Mouse (Mus musculus): ENCODE data around the gene Pgf.

The Pgf gene

GRCm38 (mm10) chr12:85177740-85178239, at the start of gene Pgf:
Gene Pgf, minus strand, starts transcription at chr12:85177790.
- DNase-seq = no peak

- DNase-seq = no peak
These were observed 49.6 kb upstream of the Pgf start for GRCm38 (mm10) chr12:85227227-85227626.

- DNase-seq = peak; percentile 46 to 57
These were observed 42.3 kb upstream of the Pgf start for GRCm38 (mm10) chr12:85219905-85220290.

- peak; percentile 91 to 94 for DNase-seq
These were observed 41.8 kb upstream of the Pgf start, which contains the start of gene Eif2b2 for GRCm38 (mm10) chr12:85219236-85219904. Gene Eif2b2, plus strand, starts transcription at chr12:85219481.

- DNase-seq = no peak
These were observed 40.2 kb upstream of the Pgf start for GRCm38 (mm10) chr12:85217733-85218310.

GRCm38 (mm10) chr12:85215031-85215430, 37.4 kb upstream of the Pgf start:
- no peak for DNase-seq

- no peak for DNase-seq
These were observed 31.2 kb upstream of the Pgf start for GRCm38 (mm10) chr12:85208687-85209199.

- no peak for DNase-seq
These were observed 27.8 kb upstream of the Pgf start for GRCm38 (mm10) chr12:85205425-85205824.

DNA sequence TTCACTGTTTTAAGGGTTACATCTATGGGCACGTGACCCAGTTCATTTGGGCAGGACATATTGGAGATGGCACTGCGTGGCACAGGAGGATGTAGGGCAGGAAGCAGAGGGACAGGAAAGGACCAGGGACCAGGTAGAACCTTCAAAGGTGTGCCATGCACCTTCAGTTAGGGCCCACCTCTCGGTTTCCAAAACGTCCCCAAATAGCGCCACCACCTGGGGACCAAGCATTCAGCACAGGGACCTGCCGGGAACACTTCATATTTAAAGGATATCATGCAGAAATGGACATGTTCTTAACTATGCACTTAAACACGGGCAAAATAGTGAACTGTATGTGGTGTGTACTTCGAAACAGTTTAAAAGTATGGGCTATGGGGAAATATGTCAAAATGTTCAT, 26.5 kb upstream of the Pgf start:
- no peak for DNase-seq

DNA sequence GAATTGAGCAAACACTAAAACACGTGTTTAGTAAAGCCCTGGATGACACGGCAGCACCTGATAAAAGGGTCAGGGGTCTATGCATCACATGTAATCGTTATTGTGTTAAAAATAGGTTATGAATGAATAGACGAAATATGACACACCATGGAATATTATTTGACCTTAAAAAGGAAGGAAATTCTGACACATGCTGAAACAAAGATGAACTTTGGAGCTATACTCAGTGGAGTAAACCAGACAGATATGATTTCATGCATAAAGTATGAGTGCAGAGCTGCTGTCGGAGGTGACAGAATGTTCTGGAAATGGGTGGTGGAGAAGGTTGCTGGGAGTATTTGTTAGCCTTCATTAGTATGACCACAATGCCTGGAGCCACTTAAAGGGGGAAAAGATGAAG, 26.1 kb upstream of the Pgf start:
- no peak for DNase-seq

DNA sequence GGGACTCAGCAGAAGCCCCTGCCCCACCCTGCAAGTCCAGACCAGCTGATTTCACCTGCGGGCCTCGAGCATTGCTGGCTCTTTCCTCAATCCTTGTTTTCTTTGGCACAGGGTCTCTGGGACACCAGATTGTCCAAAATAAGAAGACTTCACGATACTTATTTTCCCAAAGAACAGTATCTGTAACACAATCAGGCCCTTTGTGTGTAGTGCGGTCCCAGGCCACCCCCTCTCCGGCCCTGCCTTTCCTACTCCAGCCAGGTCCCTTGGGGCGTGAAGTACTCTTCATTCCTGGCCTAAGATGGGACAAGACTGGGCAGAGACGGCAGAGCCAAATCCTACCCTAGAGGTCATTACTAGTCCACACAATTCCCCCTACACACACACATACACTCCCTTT, 24.6 kb upstream of the Pgf start:
- DNase-seq = no peak

GRCm38 (mm10) chr12:85201830-85202147, 24.2 kb upstream of the Pgf start:
- DNase-seq = no peak

DNA sequence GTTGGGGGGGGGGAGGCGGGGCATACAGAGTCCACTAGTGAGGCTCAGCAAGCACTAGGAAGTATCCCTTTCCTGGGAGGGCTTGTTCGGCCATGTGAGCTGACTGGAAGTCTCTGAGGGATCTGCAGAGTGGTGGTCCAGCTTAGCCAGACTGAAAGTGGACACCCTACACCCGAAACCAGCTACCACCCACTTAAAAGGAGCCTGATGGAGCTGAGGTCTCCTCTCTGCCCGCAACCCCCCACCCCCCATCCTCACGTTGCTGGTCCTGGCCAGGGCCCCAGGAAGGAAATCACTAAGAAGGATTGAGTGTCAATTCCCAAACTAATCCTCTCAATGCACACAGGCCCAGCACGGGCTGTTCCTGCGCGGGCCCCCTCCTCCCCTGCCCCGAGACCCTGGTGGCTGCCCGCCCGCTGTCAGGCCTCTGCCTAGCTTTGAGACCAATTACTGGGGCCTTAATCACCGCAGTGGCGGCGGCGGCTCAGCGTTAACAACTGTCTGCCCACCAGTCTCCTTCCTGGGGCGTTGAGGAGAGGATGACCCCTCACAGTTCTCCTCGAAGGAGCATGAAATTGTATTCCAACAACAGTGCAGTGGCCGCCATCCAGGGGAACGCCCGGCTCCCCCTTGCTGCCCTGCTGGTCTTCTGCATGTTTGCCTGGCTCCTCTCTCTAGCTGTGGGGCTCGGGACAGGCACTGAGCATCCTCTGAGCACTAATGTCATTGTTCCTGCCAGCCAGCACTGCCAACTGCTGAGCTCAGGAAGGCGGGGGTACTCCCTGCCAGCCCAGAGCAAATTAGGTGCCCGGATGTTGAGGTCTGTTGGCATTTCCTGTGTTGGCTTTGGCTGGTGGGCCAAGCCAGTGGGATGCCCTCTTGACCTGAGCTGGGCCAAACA, 23.6 kb upstream of the Pgf start:
- DNase-seq = no peak

DNA sequence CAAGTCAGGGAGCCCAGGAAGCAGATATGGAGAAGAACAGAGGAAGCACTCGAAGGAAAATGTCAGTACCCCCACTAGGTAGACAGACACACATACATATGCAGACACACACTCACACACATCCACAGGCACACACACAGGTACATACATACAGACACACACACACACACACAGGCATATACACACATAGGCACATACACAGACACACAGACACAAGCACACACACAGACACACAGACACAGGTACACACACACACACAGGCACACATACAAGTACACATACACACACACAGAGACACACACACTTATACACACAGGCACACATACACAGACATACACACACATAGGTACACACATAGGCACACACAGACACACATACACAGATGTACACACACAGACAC, 22.4 kb upstream of the Pgf start:
- no peak for DNase-seq

GRCm38 (mm10) chr12:85197936-85198335, 20.3 kb upstream of the Pgf start:
- no peak for DNase-seq

DNA sequence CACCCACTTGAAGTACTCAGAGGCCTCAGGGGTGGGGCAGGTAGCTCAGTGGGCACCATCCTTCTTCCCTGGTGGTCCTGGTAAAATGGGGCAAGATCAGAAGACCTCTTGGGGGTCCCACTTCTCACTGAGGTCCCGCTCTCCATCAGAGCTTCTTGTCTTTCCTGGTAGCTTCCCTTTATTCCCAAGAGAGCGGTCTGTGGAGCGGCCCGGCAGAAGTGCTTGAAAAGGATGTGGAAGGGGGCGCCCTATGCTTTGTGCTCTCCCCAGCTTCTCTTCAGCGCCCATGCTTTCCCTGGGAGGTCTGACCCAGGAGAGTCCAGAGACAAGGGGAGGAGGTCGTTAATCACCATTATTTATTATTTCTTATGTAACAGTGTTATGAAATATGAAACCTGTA, 19.8 kb upstream of the Pgf start:
- DNase-seq = no peak

GRCm38 (mm10) chr12:85196191-85196590, 18.6 kb upstream of the Pgf start:
- DNase-seq = no peak

GRCm38 (mm10) chr12:85195086-85195485, 17.5 kb upstream of the Pgf start:
- DNase-seq = no peak

DNA sequence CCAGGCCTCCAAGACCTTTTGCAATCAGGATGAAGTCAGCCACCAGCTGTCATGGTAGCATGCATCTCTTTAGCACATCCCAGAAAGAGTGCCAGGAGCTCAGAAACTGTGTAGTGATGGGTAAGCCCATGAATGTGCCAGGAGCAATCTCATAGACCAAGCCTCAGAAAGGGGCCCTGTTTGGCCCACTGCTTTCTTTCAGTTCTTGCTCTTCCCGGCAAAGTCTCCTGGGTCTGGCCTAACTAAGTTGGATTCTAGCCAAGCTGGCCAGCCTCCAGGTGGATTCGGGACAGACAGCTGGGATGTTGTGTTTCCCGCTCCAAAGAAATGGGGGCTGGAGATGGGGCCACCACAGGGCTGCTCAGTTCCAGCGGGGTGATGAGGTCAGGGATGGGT, 17.0 kb upstream of the Pgf start:
- DNase-seq = no peak

DNA sequence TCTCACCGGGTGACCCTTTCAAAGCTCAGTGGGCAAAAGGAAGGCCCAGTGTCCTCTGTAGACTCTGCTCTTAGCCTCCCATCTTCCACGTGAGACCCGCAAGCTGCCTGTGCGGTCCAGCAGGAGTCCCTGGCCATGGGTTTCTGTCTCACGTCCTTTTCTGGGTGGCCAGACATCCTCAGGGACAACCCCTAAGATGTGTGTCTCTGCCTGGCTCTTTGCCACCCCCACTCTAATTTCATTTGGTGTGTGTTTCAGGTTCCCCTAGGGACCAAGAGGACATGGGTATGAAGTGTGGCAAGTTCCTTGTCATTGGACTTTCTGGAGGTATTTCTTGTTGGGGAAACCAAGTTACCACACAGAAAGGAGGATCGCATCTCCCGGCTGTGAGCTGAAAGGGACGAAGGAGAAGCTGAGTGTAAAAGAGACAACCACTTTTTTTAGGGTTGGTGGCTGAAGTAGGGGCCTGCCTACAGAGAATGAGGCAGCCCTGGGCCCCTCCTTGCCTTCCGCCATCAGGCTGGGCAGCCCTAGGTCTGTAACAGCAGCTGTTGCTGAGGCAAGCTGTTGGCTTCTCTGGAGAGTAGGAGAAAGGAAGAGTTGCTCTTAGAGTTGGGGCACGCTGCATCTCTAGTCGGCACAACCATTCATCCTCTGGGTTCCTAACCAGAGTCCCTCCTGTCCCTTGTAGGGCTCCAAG, 16.5 kb upstream of the Pgf start:
- no peak for DNase-seq

DNA sequence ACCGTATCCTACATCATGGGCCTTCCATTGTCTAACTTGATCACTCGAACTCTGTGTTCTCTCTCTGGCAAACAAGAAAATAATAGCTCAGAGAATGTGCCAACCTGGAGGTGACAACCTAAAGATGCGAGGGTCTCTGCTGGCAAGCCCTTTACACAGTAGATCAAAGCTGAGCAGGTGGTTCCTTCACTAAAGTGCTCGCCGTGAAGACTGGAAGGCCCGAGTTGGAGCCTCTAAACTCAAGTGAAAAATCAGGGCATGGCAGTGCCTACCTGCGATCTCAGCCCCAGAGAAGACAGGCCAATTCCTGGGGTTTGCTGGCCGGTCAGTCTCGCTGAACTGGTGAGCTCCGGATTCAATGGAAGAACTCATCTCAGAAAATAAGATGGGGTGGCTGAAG, 15.6 kb upstream of the Pgf start:
- DNase-seq = peak in 1 of 2 experiments; percentile 46

- DNase-seq = peak; percentile 73 to 87
These were observed 15.0 kb upstream of the Pgf start for GRCm38 (mm10) chr12:85192461-85193108.
